Mouse (Mus musculus): Measurements from ENCODE around the gene Cotl1. TPM values are rescaled to one million over a fixed set of nuclear protein-coding genes. Genes with fewer than 3 reads are reported as not detected.

The Cotl1 gene
- polyA plus RNA-seq, 1 experiment from 2014 or later = 28.8 TPM

DNA sequence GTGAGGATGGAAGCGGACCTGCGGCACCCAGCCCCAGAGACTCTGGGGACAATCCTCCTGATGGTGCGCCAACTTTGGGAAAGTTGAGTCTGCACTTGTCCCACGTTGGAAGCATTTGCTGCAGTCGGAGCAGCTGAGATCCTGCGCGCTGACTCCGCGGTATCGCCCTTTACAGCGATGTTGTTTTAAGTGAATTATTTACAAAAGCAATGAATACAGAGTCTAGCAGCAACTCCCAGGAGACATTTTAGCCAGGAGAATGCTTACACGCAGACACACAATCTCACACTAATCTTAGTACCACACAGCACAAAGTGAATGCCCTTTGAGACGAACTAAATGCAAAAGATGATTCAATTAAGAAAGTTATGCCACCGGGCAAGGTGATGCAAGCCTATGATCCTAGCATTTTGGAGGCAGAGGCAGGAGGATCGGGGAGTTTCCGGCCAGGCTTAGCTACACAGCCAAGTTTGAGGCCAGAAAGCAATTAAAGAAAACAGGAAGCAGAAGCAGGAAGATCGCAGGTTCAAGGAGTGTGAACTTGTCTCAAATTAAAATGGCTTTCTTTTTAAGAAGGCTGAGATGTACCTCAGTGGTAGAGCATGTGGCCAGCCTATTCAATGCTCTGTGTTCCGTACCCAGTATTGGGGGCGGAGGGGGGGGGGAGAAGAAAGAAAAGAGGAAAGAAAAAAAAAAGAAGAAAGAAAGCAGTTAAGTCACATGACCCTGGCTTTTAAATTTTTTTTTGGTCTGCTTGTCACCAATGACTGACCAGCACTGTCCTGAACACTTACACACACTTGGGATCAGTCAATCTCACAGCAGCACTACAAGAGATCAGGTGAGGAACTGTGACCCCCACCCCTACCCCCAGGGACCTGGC is 2.0 kb downstream of the Cotl1 start:
- Histone ChIP-seq H3K4me3 (ENCODE audit: low read depth, low read length) (peak overlapping the region; percentile 78), H3K4me2 (ENCODE audit: low read depth, low read length) (peak overlapping the region; percentile 95), H3K9ac (replicated peaks) (peak overlapping the region; percentile 84), H3K36me3 (replicated peaks; ENCODE audit: insufficient read depth, low read length) (no peaks in the 10 kb centered on the region; the same call in 1 of the 2 replicates), H3K27ac (ENCODE audit: low read depth) (peak overlapping the region; percentile 82; the same call in 1 of the 2 replicates), H3K9me3 (ENCODE audit: low read length) (no peaks in the 10 kb centered on the region), H3K27me3 (ENCODE audit: insufficient read depth, low read length) (no peaks in the 10 kb centered on the region; the same call in 1 of the 2 replicates), H3K4me1 (ENCODE audit: insufficient read depth) (peaks cover 36% of the 10 kb centered on the region)
- ATAC-seq (no peak), DNase-seq (no peak)
- 23% methylated on average over 19 of the region's 19 CpGs for WGBS (ENCODE audit: insufficient replicate concordance)
- TF ChIP-seq EP300 (IDR thresholded peaks at IDR 0.05; ENCODE audit: low read depth) = no peak
- no peak for TF ChIP-seq CTCF (IDR thresholded peaks at IDR 0.05; ENCODE audit: low read depth)

DNA sequence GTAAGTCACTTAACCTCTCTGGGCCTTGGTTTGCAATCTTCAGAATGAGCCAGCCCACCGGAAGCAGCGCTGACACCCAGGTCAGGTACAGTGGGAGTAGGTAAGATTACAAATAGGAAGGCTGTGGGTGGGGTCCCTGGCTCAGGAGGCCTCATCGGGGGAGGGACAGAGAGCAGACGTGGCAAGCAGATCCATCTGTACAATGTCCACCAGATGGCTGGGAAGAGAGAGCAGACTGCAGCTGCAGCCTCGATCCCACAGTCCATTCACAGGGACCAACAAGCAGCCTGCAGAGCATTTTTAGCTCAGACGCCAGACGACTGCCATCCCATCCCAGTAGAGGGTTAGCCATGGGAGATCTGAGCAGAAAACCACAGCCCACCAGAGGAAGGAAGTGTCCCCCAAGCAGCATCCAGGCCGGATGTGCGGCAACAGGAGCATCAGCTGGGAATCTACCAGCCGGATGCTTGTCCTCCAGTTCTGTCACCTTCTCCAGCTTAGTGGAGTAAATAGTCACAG is 2.7 kb downstream of the Cotl1 start:
- 18% methylated on average over 10 of the region's 10 CpGs for WGBS (ENCODE audit: insufficient replicate concordance)
- no peaks in the 10 kb centered on the region; the same call in 1 of the 2 replicates for H3K27me3 ChIP-seq (ENCODE audit: insufficient read depth, low read length)
- no peak for DNase-seq
- H3K36me3 ChIP-seq (replicated peaks; ENCODE audit: insufficient read depth, low read length) = no peaks in the 10 kb centered on the region; the same call in 1 of the 2 replicates
- H3K4me2 ChIP-seq (ENCODE audit: low read depth, low read length) = peak overlapping the region; percentile 95
- peak overlapping the region; percentile 3; the same call in 1 of the 2 replicates for H3K9ac ChIP-seq (replicated peaks)
- no peak for TF ChIP-seq CTCF (IDR thresholded peaks at IDR 0.05; ENCODE audit: low read depth)
- TF ChIP-seq EP300 (IDR thresholded peaks at IDR 0.05; ENCODE audit: low read depth) = no peak
- H3K4me3 ChIP-seq (ENCODE audit: low read depth, low read length) = peak overlapping the region; percentile 78
- ATAC-seq = no peak
- H3K27ac ChIP-seq (ENCODE audit: low read depth) = peak overlapping the region; percentile 82; the same call in 1 of the 2 replicates
- H3K9me3 ChIP-seq (ENCODE audit: low read length) = no peaks in the 10 kb centered on the region
- peaks cover 40% of the 10 kb centered on the region for H3K4me1 ChIP-seq (ENCODE audit: insufficient read depth)

DNA sequence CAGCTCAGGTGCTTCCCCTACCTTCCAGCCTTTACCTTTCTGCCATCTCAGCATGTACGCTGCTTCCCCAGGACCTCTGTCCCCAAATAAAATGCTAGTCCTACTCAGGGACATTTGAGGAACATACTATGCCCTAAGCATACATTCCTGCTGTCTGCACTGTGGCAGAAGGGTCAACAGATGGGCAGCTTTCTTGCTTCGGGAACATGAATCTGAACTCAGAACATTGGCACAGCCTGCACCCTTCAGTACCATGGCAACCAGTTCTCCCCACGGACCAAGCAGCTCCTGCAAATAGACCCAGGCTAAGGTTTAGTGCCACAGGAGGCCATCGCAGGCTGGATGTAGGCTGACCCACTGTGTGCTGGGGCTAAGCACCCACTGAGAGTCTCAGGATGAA is 3.5 kb downstream of the Cotl1 start:
- no peak for ATAC-seq
- Histone ChIP-seq H3K9me3 (ENCODE audit: low read length) (no peaks in the 10 kb centered on the region), H3K4me2 (ENCODE audit: low read depth, low read length) (0 out of 2 replicates have a peak overlapping the region, but pooled peaks have one; percentile 27), H3K27me3 (ENCODE audit: insufficient read depth, low read length) (no peaks in the 10 kb centered on the region; the same call in 1 of the 2 replicates), H3K27ac (ENCODE audit: low read depth) (no peak overlapping the region), H3K4me1 (ENCODE audit: insufficient read depth) (peaks cover 48% of the 10 kb centered on the region), H3K9ac (replicated peaks) (no peak overlapping the region), H3K36me3 (replicated peaks; ENCODE audit: insufficient read depth, low read length) (no peaks in the 10 kb centered on the region; the same call in 1 of the 2 replicates), H3K4me3 (ENCODE audit: low read depth, low read length) (no peak overlapping the region)
- TF ChIP-seq EP300 (IDR thresholded peaks at IDR 0.05; ENCODE audit: low read depth) (no peak), CTCF (IDR thresholded peaks at IDR 0.05; ENCODE audit: low read depth) (no peak)
- no peak for DNase-seq
- WGBS (ENCODE audit: insufficient replicate concordance) = 79% methylated on average over 4 of the region's 4 CpGs

DNA sequence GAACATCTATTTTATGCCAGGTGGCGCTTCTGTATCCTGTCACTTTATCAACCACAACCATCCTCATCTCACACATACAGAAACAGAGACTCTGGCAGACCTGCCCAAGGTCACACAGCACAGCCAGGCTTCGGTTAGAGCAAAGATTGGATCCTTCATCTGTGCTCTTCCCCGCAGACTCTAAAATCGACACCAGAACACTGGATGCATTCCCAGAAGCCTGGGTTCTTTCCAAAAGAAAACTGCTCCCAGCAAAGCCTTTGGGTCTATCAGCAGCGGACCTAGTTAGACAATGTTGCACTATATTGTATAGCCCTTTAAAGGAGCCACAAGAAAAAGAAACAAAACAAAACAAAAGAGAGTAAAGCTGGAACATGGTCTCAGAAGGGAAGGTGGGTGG is 5.1 kb downstream of the Cotl1 start:
- H3K27ac ChIP-seq (ENCODE audit: low read depth) = no peak overlapping the region
- no peak overlapping the region for H3K4me3 ChIP-seq (ENCODE audit: low read depth, low read length)
- no peak for TF ChIP-seq EP300 (IDR thresholded peaks at IDR 0.05; ENCODE audit: low read depth)
- TF ChIP-seq CTCF (IDR thresholded peaks at IDR 0.05; ENCODE audit: low read depth) = no peak
- DNase-seq = no peak
- WGBS (ENCODE audit: insufficient replicate concordance) = 73% methylated on average over 5 of the region's 5 CpGs
- H3K9ac ChIP-seq (replicated peaks) = no peak overlapping the region
- peaks cover 56% of the 10 kb centered on the region for H3K4me1 ChIP-seq (ENCODE audit: insufficient read depth)
- no peaks in the 10 kb centered on the region for H3K9me3 ChIP-seq (ENCODE audit: low read length)
- H3K27me3 ChIP-seq (ENCODE audit: insufficient read depth, low read length) = no peaks in the 10 kb centered on the region; the same call in 1 of the 2 replicates
- no peak overlapping the region for H3K4me2 ChIP-seq (ENCODE audit: low read depth, low read length)
- no peak for ATAC-seq
- no peaks in the 10 kb centered on the region; the same call in 1 of the 2 replicates for H3K36me3 ChIP-seq (replicated peaks; ENCODE audit: insufficient read depth, low read length)

DNA sequence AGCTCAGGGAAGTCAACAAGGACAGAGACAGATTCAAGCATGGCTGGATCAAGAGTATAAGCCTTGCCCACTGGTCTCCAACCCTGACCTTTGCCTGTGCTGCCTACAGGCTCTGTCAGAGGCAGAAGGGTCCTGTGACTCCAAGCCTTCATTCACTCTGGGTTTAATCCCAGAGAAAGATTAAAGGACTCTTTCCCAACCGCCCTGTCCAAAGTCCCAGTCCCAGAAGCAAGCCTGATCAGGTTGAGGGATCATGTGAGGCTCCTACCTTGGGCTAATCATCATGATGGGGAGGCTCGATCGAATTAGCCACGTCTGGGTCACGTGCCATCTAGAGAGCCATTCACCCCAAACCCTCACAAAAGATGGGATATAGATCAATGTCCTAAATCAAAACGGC is 5.7 kb downstream of the Cotl1 start:
- no peak overlapping the region for H3K27ac ChIP-seq (ENCODE audit: low read depth)
- DNase-seq (no peak), ATAC-seq (no peak)
- H3K9me3 ChIP-seq (ENCODE audit: low read length) = no peaks in the 10 kb centered on the region
- H3K4me2 ChIP-seq (ENCODE audit: low read depth, low read length) = no peak overlapping the region
- H3K4me3 ChIP-seq (ENCODE audit: low read depth, low read length) = no peak overlapping the region
- TF ChIP-seq CTCF (IDR thresholded peaks at IDR 0.05; ENCODE audit: low read depth) (no peak), EP300 (IDR thresholded peaks at IDR 0.05; ENCODE audit: low read depth) (no peak)
- no peaks in the 10 kb centered on the region; the same call in 1 of the 2 replicates for H3K36me3 ChIP-seq (replicated peaks; ENCODE audit: insufficient read depth, low read length)
- WGBS (ENCODE audit: insufficient replicate concordance) = 71% methylated on average over 6 of the region's 6 CpGs
- no peak overlapping the region for H3K9ac ChIP-seq (replicated peaks)
- H3K4me1 ChIP-seq (ENCODE audit: insufficient read depth) = peaks cover 52% of the 10 kb centered on the region
- no peaks in the 10 kb centered on the region; the same call in 1 of the 2 replicates for H3K27me3 ChIP-seq (ENCODE audit: insufficient read depth, low read length)

DNA sequence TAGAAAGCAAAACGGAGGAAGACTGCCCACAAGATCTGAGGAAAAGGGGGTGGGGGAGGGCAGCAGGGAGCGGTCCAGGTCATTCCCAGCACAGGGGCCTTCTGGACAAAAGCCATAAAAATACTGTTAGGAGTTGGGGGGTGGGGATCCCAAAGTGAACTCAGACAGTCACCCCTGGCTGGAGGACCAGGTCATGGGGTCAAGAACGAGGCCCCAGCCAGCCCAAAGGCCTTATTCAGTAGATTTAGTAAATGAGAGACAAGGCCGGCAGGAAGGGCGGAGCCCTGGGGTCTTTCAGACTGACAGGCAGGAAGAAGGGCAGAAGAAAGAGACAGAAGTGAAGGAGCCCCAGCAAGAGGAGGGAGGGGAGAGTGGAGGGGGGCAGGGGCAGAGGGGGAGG is 7.4 kb downstream of the Cotl1 start:
- DNase-seq (no peak), ATAC-seq (no peak)
- H3K27ac ChIP-seq (ENCODE audit: low read depth) = no peak overlapping the region
- H3K27me3 ChIP-seq (ENCODE audit: insufficient read depth, low read length) = no peaks in the 10 kb centered on the region
- H3K36me3 ChIP-seq (replicated peaks; ENCODE audit: insufficient read depth, low read length) = no peaks in the 10 kb centered on the region
- no peak for TF ChIP-seq EP300 (IDR thresholded peaks at IDR 0.05; ENCODE audit: low read depth)
- no peak for TF ChIP-seq CTCF (IDR thresholded peaks at IDR 0.05; ENCODE audit: low read depth)
- WGBS (ENCODE audit: insufficient replicate concordance) = 41% methylated on average over 5 of the region's 5 CpGs
- no peak overlapping the region for H3K4me2 ChIP-seq (ENCODE audit: low read depth, low read length)
- no peak overlapping the region for H3K9ac ChIP-seq (replicated peaks)
- H3K4me3 ChIP-seq (ENCODE audit: low read depth, low read length) = no peak overlapping the region
- peaks cover 52% of the 10 kb centered on the region for H3K4me1 ChIP-seq (ENCODE audit: insufficient read depth)
- H3K9me3 ChIP-seq (ENCODE audit: low read length) = no peaks in the 10 kb centered on the region
